Mouse (Mus musculus) adrenal gland, postnatal 10 days (tissue): ENCODE measurements at regions not wholly inside any gene's neighbourhood (a gene's known extent, or its start where the extent isn't known, plus 50 kb on each side); places are given as distances from the start of the nearest gene placed in this dataset.

Experiments used
- DNase-seq: peaks from one replicate; pipeline ENCODE4 v3.0.0; 2021; ENCODE audit warnings: mixed read lengths

DNA sequence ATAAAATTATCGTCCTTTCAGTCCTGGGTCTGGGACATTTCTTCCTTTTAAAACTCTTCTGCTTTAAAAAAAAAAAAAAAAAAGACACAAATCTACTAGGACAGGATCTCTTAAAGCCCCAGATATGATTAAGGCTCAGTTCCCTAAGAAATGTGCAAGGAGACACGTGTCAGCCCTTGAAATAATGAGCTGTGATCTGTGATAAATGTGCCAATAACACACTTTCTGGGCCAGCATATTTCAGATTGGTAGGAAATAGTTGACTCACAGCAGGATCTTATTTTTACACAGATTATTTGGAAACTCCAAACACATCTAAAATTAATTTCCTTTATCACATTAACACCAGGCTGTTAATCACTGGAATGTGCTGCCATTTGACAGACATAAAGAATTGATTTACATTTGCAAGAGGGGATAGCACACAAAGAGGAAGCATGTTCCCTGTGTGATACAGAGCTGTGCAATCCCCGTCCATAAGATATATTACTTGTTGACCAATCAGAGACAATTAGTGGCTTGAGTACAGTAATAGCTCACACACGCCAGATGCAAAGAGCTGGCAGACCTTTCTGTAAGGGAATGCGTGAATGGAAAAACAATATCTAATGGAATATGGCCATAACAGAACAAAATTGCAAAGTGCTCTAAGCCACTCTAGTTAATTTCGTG, 263.7 kb downstream of the Pax3 start:
- DNase-seq: no peak

- DNase-seq: no peak
Observed at GRCm38 (mm10) chr1:77932226-77932625, 264.7 kb downstream of the Pax3 start.

DNA sequence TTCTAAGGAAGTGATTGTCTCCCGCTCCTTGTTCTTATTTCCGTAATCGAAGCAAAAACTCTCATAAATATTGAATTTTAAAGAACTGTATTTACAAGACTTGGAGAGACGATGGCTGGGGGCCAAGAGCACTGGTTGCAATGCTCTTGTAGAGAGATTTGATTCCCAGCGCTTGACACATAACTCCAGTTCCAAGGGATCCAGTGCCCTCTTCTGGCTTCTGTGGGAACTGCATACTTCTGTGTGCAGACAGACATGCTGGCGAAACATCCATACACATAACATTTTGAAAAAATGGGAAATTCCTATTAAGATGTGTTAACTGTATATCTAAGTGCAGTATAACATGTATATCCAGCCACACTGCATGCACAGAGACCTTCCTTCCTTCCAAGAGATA, 266.3 kb downstream of the Pax3 start:
- DNase-seq: no peak

GRCm38 (mm10) chr1:77929552-77929951, 267.4 kb downstream of the Pax3 start:
- DNase-seq: no peak

- no peak for DNase-seq
Observed at GRCm38 (mm10) chr1:77926146-77926545, 270.8 kb downstream of the Pax3 start.

GRCm38 (mm10) chr1:77896226-77896625, 300.7 kb downstream of the Pax3 start:
- peak; percentile 10 for DNase-seq

- DNase-seq: no peak
Observed at GRCm38 (mm10) chr1:77879026-77879425, 317.9 kb downstream of the Pax3 start.

DNA sequence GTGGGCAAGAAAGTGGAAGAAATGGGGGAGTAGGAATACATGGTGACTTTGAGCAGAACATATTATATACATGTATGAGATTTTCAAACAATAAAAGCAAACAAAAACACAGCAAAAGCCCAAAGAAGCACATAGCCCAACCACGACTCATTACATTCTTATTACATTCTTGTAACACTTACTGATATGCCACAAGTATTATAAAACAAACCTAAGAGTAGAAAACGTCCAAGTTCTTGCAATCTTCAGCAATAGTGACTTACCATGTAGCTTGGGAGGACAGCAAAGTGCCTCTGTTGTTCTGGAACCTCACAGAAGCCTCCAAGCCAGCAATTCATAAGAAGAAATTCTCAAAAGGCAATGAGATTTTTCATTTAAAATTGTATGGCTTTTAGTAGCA, 326.8 kb downstream of the Pax3 start:
- no peak for DNase-seq

GRCm38 (mm10) chr1:77869174-77869573, 327.8 kb downstream of the Pax3 start:
- no peak for DNase-seq

DNA sequence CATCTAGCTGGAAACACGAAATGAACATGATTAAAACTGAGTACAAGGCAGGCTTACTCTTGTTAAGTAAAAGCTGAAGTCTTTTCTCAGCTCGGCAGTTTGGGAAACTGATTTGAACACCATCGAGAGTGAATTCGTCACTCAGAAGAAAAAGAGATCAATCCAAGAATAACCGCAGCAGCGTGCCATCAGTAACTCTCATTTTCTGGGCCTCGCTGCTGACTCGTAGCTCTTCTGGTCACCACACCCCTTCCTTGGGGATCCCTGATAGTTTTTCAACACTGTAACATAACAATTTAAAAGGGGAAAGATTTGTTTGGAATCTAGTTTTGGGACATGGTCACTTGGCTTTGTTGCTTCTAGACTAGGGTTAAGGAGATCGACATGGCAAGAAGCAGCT, 337.0 kb downstream of the Pax3 start:
- DNase-seq: no peak

DNA sequence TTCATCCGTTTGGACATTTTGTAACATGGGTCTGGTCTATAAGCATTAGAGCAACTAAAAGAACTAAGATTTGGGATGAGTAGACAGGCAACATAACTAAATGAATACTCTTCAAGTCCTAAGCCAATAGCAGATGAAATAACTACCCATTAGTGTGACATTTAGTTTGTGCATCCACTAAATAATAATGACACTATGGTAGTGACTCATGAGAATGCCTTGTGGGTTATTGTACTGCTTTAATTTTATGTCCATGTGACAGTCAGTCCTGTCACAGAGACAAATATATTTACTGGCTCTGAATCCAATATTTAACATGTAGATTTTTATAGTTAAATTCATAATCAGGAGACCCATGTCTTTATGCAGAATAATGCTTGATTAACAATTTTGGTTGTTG, 339.5 kb upstream of the Epha4 start:
- DNase-seq: no peak

GRCm38 (mm10) chr1:77847766-77848615, 333.1 kb upstream of the Epha4 start:
- DNase-seq: no peak

DNA sequence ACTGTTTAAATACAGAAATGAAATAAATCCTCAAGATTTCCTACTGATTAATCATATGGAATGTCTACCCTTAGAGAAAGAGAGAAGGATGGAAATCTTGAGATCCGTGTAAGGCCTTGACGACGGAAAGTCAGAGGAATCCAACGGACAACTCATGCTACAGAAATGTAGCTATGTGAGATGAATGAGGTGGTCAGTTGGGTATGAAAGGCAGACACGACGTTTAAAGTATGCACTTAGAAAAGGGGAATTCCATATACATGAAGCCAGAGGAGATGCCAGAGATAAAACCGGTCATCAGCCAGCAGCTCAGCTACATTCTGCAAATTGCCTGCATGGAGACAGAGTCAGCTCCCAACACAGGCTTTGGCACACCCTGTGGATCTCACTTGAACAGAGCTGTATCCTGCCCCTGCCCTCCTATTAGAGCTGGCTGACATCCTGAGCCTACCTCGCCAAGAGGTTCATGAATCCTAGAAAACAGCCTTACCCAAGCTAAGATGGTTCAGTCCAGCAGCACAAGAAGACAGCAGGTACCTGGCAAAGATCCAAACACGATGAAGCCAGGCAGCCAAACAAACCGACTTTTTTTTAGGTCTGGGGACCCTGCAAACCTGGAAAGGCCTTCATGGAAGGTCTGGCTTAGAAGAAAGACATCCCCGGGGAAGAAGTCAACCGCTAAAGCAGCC, 331.3 kb upstream of the Epha4 start:
- DNase-seq: no peak

- DNase-seq: no peak
Observed at GRCm38 (mm10) chr1:77840672-77841071, 325.8 kb upstream of the Epha4 start.

DNA sequence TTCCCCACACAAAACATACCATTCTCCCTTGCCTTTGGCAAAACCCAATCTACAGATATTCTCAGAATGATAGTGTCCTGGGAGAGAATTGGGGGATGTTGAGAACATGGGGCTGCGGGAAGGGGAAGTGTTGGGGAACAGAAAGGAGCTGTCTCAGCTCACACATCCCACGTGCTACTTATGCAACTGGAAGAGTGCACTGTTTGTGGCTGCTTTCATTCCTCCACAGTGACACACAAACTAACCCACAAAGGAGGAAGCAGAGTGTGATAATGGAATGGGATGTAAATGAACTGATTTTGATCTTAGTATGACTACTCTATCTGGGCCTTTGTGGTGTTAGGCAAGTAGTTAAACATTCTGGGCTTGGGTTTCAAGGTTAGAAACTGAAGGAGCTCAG, 317.3 kb upstream of the Epha4 start:
- no peak for DNase-seq

DNA sequence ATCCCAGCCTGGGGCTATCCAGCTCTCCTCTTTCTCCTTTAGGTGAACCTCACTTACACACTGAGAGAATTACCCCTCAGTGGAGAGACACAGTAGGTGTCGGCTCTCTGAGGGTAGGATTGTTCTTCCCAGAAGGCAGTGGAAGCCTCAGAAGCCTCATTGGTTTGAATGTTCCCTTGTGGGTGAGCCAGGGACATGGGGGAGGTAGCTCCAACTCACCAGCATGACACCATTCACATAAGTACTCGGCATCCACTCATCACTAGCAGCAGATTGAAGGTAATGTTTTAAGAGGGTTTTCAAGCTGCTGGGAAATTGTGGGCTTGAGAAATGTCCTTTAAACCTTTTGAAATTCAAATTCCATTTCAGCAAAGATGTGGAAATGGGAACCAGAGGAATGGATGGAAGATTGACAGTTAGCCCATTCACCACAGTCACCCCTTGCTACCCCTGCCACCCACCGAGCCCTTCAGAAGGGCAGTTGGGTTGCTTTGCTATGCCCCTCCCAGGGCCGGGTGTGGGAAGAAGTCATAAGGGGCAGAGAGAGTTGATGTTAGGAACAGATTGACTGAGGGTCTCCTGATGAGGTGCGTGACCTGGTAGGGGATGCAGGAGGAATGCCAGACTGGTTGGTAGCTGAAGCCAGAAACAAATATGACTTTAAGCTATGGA, 310.0 kb upstream of the Epha4 start:
- DNase-seq: no peak

GRCm38 (mm10) chr1:77823801-77824687, 309.2 kb upstream of the Epha4 start:
- DNase-seq: no peak

GRCm38 (mm10) chr1:77820101-77820500, 305.2 kb upstream of the Epha4 start:
- DNase-seq: no peak

DNA sequence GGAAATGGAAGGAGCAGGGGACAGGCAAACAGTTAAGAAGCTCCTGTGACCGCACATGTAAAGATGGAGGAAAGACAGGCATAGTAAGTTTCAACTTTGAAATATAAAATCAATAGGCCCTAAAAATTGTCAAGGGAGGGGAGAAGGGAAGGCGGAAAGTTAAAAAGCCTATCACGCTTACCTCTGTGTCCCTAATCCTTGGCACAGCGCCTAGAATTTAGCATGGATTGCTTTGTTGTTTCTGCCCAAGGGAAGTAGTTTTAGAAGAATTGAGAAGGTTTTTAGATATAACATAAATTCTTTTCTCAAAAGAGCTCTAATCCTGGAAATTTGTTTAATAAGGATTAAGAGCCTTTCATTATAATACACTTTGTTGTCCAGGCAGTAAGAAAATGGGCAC, 300.6 kb upstream of the Epha4 start:
- no peak for DNase-seq

DNA sequence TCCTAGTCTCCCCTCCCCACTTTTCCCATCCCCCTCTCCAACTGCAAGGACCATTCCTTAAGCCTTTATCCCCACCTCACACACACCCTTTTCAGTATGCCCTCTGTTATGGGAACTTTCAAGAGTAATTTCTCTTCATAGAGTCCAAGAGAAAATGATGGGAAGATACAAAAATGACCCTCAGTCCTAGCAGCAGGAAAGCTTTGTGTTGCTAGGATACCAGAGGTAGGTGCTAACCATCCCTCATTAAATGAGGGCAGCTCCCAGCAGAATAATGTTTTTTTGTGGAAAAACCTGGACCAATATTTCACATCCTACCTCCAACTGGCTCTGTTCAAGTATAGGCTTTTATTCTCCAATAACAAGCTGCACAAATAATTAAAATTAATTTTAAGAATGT, 296.7 kb upstream of the Epha4 start:
- no peak for DNase-seq

DNA sequence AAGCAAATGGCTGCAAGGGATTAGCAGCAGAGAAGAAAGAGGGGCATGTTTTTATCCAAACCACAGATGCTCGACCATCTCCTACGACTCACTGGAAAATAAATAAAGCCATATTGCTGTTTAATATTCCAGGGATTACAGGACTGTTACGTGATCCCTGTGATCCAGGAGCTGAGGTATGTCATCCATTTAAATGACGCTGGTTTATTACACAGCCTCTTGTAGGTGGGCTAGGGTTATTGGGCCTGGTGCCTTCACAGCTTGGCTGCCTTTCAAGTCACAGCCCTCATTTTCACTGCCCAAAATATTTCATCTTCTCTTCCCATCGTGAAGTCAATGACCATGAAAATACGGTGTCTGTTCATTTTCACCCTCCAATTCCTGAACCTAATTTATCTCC, 276.1 kb upstream of the Epha4 start:
- DNase-seq: no peak

- no peak for DNase-seq
Observed at GRCm38 (mm10) chr1:77754326-77754725, 239.4 kb upstream of the Epha4 start.
